Mouse (Mus musculus): ENCODE measurements around the gene Olfr539. TPM values are rescaled to one million over a fixed set of nuclear protein-coding genes. Genes with fewer than 3 reads are reported as not detected.
"Not testable (repeated sequence)": the region's sequence is repeated elsewhere in the genome, so short reads cannot be mapped to it uniquely, and the experiment has no call there.

The Olfr539 gene
- total RNA-seq (2021), result not detected
- long read RNA-seq, experiment 1, result 0 reads
- long read RNA-seq, experiment 2, result 0 reads

- no peak for DNase-seq
These were observed at the start of gene Olfr539 for GRCm38 (mm10) chr7:140659630-140660029. Gene Olfr539, plus strand, starts transcription at chr7:140659930.

GRCm38 (mm10) chr7:140628670-140629069 is 31.1 kb upstream of the Olfr539 start, which contains the start of gene Olfr61:
Gene Olfr61, plus strand, starts transcription at chr7:140628970.
- not testable (repeated sequence) for DNase-seq

- no peak for DNase-seq
These were observed 29.2 kb upstream of the Olfr539 start for GRCm38 (mm10) chr7:140630559-140630958.

- DNase-seq, result no peak
These were observed 13.6 kb upstream of the Olfr539 start, which contains the start of gene Olfr53 for GRCm38 (mm10) chr7:140646152-140646551. Gene Olfr53, plus strand, starts transcription at chr7:140646452.

- DNase-seq, result not testable (repeated sequence)
These were observed 11.0 kb downstream of the Olfr539 start for GRCm38 (mm10) chr7:140670693-140671092.

GRCm38 (mm10) chr7:140675863-140676262 is 16.1 kb downstream of the Olfr539 start:
- no peak for DNase-seq

GRCm38 (mm10) chr7:140679591-140679990 is 19.9 kb downstream of the Olfr539 start:
- not testable (repeated sequence) for DNase-seq

- no peak for DNase-seq
These were observed 21.9 kb downstream of the Olfr539 start, which contains the start of gene Olfr45 for GRCm38 (mm10) chr7:140681651-140682050. Gene Olfr45, plus strand, starts transcription at chr7:140681951.

- DNase-seq, result no peak
These were observed 37.2 kb downstream of the Olfr539 start, which contains the start of gene Olfr541 for GRCm38 (mm10) chr7:140696967-140697366. Gene Olfr541, plus strand, starts transcription at chr7:140697267.

- no peak for DNase-seq
These were observed 46.6 kb downstream of the Olfr539 start for GRCm38 (mm10) chr7:140706348-140706747.

GRCm38 (mm10) chr7:140707536-140708284 is 48.0 kb downstream of the Olfr539 start:
- DNase-seq, result no peak

- DNase-seq, result no peak
These were observed 57.7 kb downstream of the Olfr539 start for GRCm38 (mm10) chr7:140717155-140718055.

GRCm38 (mm10) chr7:140721095-140721494 is 61.4 kb downstream of the Olfr539 start:
- DNase-seq, result no peak

- no peak for DNase-seq
These were observed 65.8 kb downstream of the Olfr539 start for GRCm38 (mm10) chr7:140725558-140725957.

Other genes with a start within 250 kb of the Olfr539 start
- not detected for gene Olfr532, start 238.3 kb upstream of the Olfr539 start, total RNA-seq (2021)
- gene Olfr533, start 196.6 kb upstream of the Olfr539 start, total RNA-seq (2021), result not detected
- gene Olfr535, start 175.7 kb upstream of the Olfr539 start, total RNA-seq (2021), result not detected
- not detected for gene Olfr536, start 152.5 kb upstream of the Olfr539 start, total RNA-seq (2021)
- gene Olfr538, start 92.0 kb upstream of the Olfr539 start, total RNA-seq (2021), result not detected
- not detected for gene Olfr46, start 58.7 kb upstream of the Olfr539 start, total RNA-seq (2021)
- gene Olfr61, start 31.0 kb upstream of the Olfr539 start, total RNA-seq (2021), result not detected
- not detected for gene Olfr53, start 13.5 kb upstream of the Olfr539 start, total RNA-seq (2021)
- gene Olfr45, start 22.0 kb downstream of the Olfr539 start, total RNA-seq (2021), result not detected
- not detected for gene Olfr541, start 37.3 kb downstream of the Olfr539 start, total RNA-seq (2021)
- 1 to 10 TPM in 1 of 2 experiments, under 1 TPM in 1; 0.19 to 1.3 TPM for gene Cyp2e1, start 103.8 kb downstream of the Olfr539 start, total RNA-seq (2021)
- not detected for gene Syce1, start 127.9 kb downstream of the Olfr539 start, total RNA-seq (2021)
- gene Zfp941, start 162.2 kb downstream of the Olfr539 start, total RNA-seq (2021), result under 1 TPM; 0.12 to 0.16 TPM
- not detected for gene Urah, start 175.1 kb downstream of the Olfr539 start, total RNA-seq (2021)
- gene Scgb1c1, start 185.6 kb downstream of the Olfr539 start, total RNA-seq (2021), result not detected
- not detected for gene Odf3, start 187.9 kb downstream of the Olfr539 start, total RNA-seq (2021)
- not detected for gene Gm45785, start 196.4 kb downstream of the Olfr539 start, total RNA-seq (2021)
- gene Ric8a, start 197.0 kb downstream of the Olfr539 start, total RNA-seq (2021), result 10 to 100 TPM; 19.4 to 27.7 TPM
- 10 to 100 TPM; 12.3 to 13.6 TPM for gene Bet1l, start 197.6 kb downstream of the Olfr539 start, total RNA-seq (2021)
- gene Psmd13, start 222.0 kb downstream of the Olfr539 start, total RNA-seq (2021), result 100 to 1,000 TPM; 104 to 105 TPM
- gene Sirt3, start 222.4 kb downstream of the Olfr539 start, total RNA-seq (2021), result 10 to 100 TPM; 16.3 to 19.1 TPM
- 1,000 to 10,000 TPM in 1 of 2 experiments, 100 to 1,000 TPM in 1; 998 to 1,003 TPM for gene Cox8b, start 240.5 kb downstream of the Olfr539 start, total RNA-seq (2021)

All from gastrocnemius, postnatal 10 days (tissue).